Mouse (Mus musculus) forebrain, postnatal 0 days (tissue): ENCODE measurements around the gene Rdh16f2. TPM values are rescaled to one million over a fixed set of nuclear protein-coding genes. Genes with fewer than 3 reads are reported as not detected.

Experiments
- ATAC-seq: fragments of 200-750 bp; cut with Nextera tagmentation; 2 replicates; pipeline ENCODE4 v1.8.0; 2017; ENCODE audit warnings: mild to moderate bottlenecking, moderate library complexity
- DNase-seq: peaks from one replicate; pipeline ENCODE4 v3.0.0-alpha.2; 2015
- H3K27ac ChIP-seq: fragments of 300-500 bp; sonication (generic); 2 replicates; pipeline ENCODE4 v1.5.1; 2014; ENCODE audit warnings: low read depth, mild to moderate bottlenecking, antibody characterized with exemption, low read length, moderate library complexity, mixed read lengths
- H3K27me3 ChIP-seq: fragments of 300-500 bp; sonication (generic); 2 replicates; pipeline ENCODE4 v1.6.1; 2014; ENCODE audit warnings: mild to moderate bottlenecking, low read length, mixed read lengths; ENCODE audit not compliant: insufficient read depth
- H3K36me3 ChIP-seq: fragments of 300-500 bp; sonication (generic); 2 replicates; pipeline ENCODE4 v1.6.1; 2014; ENCODE audit warnings: mild to moderate bottlenecking, moderate library complexity; ENCODE audit not compliant: insufficient read depth
- H3K4me1 ChIP-seq: fragments of 300-500 bp; sonication (generic); 2 replicates; pipeline ENCODE4 v1.6.1; 2014; ENCODE audit warnings: antibody characterized with exemption; ENCODE audit not compliant: insufficient read depth
- H3K4me2 ChIP-seq: fragments of 300-500 bp; sonication (generic); 2 replicates; pipeline ENCODE4 v1.6.1; 2014; ENCODE audit warnings: low read depth, mild to moderate bottlenecking, moderate library complexity
- H3K4me3 ChIP-seq: fragments of 300-500 bp; sonication (generic); 2 replicates; pipeline ENCODE4 v1.5.1; 2014; ENCODE audit warnings: low read depth, low read length, mixed read lengths
- H3K9ac ChIP-seq: fragments of 300-500 bp; sonication (generic); 2 replicates; pipeline ENCODE4 v1.6.1; 2014; ENCODE audit warnings: mild to moderate bottlenecking
- H3K9me3 ChIP-seq: fragments of 300-500 bp; sonication (generic); 2 replicates; pipeline ENCODE4 v1.6.1; 2016; ENCODE audit warnings: low read length
- CTCF ChIP-seq: sonication (generic); IDR thresholded peaks from 2 replicates; pipeline ENCODE4 v1.5.1; 2016; ENCODE audit warnings: antibody characterized with exemption, control low read depth, low read depth
- WGBS: fragments of 180-500 bp; shearing (Covaris S2); extraction: QIAGEN DNeasy Blood & Tissue Kit; methylation state at CpG from one replicate; pipeline ENCODE4 v1.1.7; 2014; 5-methylcytosine and 5-hydroxymethylcytosine counted together
- polyA plus RNA-seq: library from polyadenylated mRNA; unstranded; fragments of >200 nt; fragmentation: Nextera tagmentation; extraction: Ambion mirVana; gene quantifications from 2 replicates; pipeline ENCODE4 v1.2.1, GENCODE M21; 2015
- total RNA-seq: library from RNA; depleted of rRNA; stranded (reverse); fragments of >200 nt; gene quantifications from 2 replicates; pipeline ENCODE4 v1.2.3, GENCODE M21; 2014

Gene Rdh16f2
- total and polyA plus RNA-seq, 2 experiments from 2014 or later, result not detected

GRCm38 (mm10) chr10:127877681-127878080 lies 11.4 kb downstream of the Rdh16f2 start:
- DNase-seq (no peak), ATAC-seq (no peak)
- no peak overlapping the region for H3K4me2 ChIP-seq
- no peaks in the 10 kb centered on the region for H3K27me3 ChIP-seq
- H3K27ac ChIP-seq, result no peak overlapping the region
- H3K4me1 ChIP-seq, result no peaks in the 10 kb centered on the region
- WGBS, result 49% methylated on average over 2 of the region's 2 CpGs
- H3K4me3 ChIP-seq, result no peak overlapping the region
- H3K9ac ChIP-seq, result no peak overlapping the region
- no peaks in the 10 kb centered on the region for H3K9me3 ChIP-seq
- no peak for TF ChIP-seq CTCF
- H3K36me3 ChIP-seq, result no peaks in the 10 kb centered on the region

- no peak overlapping the region for H3K27ac ChIP-seq
- 76% methylated on average over 3 of the region's 3 CpGs for WGBS
These were observed 12.2 kb downstream of the Rdh16f2 start for GRCm38 (mm10) chr10:127878262-127879057.

GRCm38 (mm10) chr10:127879155-127879688 lies 12.9 kb downstream of the Rdh16f2 start:
- Histone ChIP-seq H3K4me1 (no peaks in the 10 kb centered on the region), H3K36me3 (no peaks in the 10 kb centered on the region), H3K4me2 (no peak overlapping the region), H3K4me3 (no peak overlapping the region), H3K9me3 (no peaks in the 10 kb centered on the region), H3K27ac (no peak overlapping the region), H3K9ac (no peak overlapping the region), H3K27me3 (no peaks in the 10 kb centered on the region)
- DNase-seq (no peak), ATAC-seq (no peak)
- WGBS, result 88% methylated on average over 3 of the region's 3 CpGs
- no peak for TF ChIP-seq CTCF

More at GRCm38 (mm10) chr10:127878262-127879057, 12.2 kb downstream of the Rdh16f2 start:
- Histone ChIP-seq H3K27me3 (no peaks in the 10 kb centered on the region), H3K36me3 (no peaks in the 10 kb centered on the region), H3K4me2 (no peak overlapping the region), H3K4me1 (no peaks in the 10 kb centered on the region), H3K9me3 (no peaks in the 10 kb centered on the region), H3K4me3 (no peak overlapping the region), H3K9ac (no peak overlapping the region)
- TF ChIP-seq CTCF, result no peak
- no peak for DNase-seq
- no peak for ATAC-seq

- no peak for TF ChIP-seq CTCF
- WGBS, result 80% methylated on average over 4 of the region's 4 CpGs
These were observed 14.8 kb downstream of the Rdh16f2 start for GRCm38 (mm10) chr10:127881041-127881440.

GRCm38 (mm10) chr10:127886551-127886950 lies 20.3 kb downstream of the Rdh16f2 start:
- Histone ChIP-seq H3K9me3 (no peaks in the 10 kb centered on the region), H3K4me1 (no peaks in the 10 kb centered on the region), H3K27ac (no peak overlapping the region), H3K36me3 (no peaks in the 10 kb centered on the region), H3K9ac (no peak overlapping the region), H3K4me3 (no peak overlapping the region), H3K4me2 (no peak overlapping the region), H3K27me3 (no peaks in the 10 kb centered on the region)
- DNase-seq (no peak), ATAC-seq (no peak)
- no peak for TF ChIP-seq CTCF
- 90% methylated on average over 1 of the region's 1 CpGs for WGBS

More at GRCm38 (mm10) chr10:127881041-127881440, 14.8 kb downstream of the Rdh16f2 start:
- no peaks in the 10 kb centered on the region for H3K27me3 ChIP-seq
- no peak for DNase-seq
- no peak overlapping the region for H3K9ac ChIP-seq
- no peak overlapping the region for H3K27ac ChIP-seq
- H3K4me2 ChIP-seq, result no peak overlapping the region
- no peaks in the 10 kb centered on the region for H3K4me1 ChIP-seq
- H3K9me3 ChIP-seq, result no peaks in the 10 kb centered on the region
- no peak overlapping the region for H3K4me3 ChIP-seq
- H3K36me3 ChIP-seq, result no peaks in the 10 kb centered on the region
- no peak for ATAC-seq

GRCm38 (mm10) chr10:127886971-127887370 lies 20.7 kb downstream of the Rdh16f2 start:
- no peaks in the 10 kb centered on the region for H3K9me3 ChIP-seq
- H3K27ac ChIP-seq, result no peak overlapping the region
- no peaks in the 10 kb centered on the region for H3K36me3 ChIP-seq
- H3K4me3 ChIP-seq, result no peak overlapping the region
- no peak overlapping the region for H3K4me2 ChIP-seq
- no peak overlapping the region for H3K9ac ChIP-seq
- DNase-seq (no peak), ATAC-seq (no peak)
- WGBS, result 73% methylated on average over 4 of the region's 4 CpGs
- H3K27me3 ChIP-seq, result no peaks in the 10 kb centered on the region
- H3K4me1 ChIP-seq, result no peaks in the 10 kb centered on the region
- no peak for TF ChIP-seq CTCF

- H3K36me3 ChIP-seq, result no peaks in the 10 kb centered on the region
- TF ChIP-seq CTCF, result no peak
- H3K9me3 ChIP-seq, result no peaks in the 10 kb centered on the region
- ATAC-seq, result no peak
- H3K4me3 ChIP-seq, result no peak within 1 kb of the TSS
- H3K4me2 ChIP-seq, result no peak within 1 kb of the TSS
- no peaks in the 10 kb centered on the region for H3K4me1 ChIP-seq
- no peak within 1 kb of the TSS for H3K9ac ChIP-seq
- DNase-seq, result no peak
- H3K27me3 ChIP-seq, result no peaks in the 10 kb centered on the region
- H3K27ac ChIP-seq, result no peak within 1 kb of the TSS
These were observed 22.3 kb downstream of the Rdh16f2 start, which contains the start of gene Rdh7 for GRCm38 (mm10) chr10:127888605-127889004. Rdh7 (minus strand) TSS chr10:127888817.
